Mouse (Mus musculus) ES-E14 (cell line): ENCODE results near the gene Drc1.

Source experiments
- CHD2 ChIP-seq: IDR thresholded peaks from 2 replicates; pipeline ENCODE4 v1.6.1; 2014; ENCODE audit warnings: mild to moderate bottlenecking, low read depth, low read length, inconsistent platforms
- ZC3H11A ChIP-seq: IDR thresholded peaks from 2 replicates; pipeline ENCODE4 v1.6.1; 2012; ENCODE audit warnings: low read depth, mild to moderate bottlenecking, inconsistent platforms, low read length, borderline replicate concordance
- ZNF384 ChIP-seq: IDR thresholded peaks from 2 replicates; pipeline ENCODE4 v1.6.1; 2012; ENCODE audit warnings: low read depth, low read length, inconsistent platforms

GRCm38 (mm10) chr5:30240552-30240951 is 40.6 kb upstream of the Drc1 start:
- TF ChIP-seq CHD2 (no peak), ZC3H11A (no peak), ZNF384 (no peak)
